Mouse (Mus musculus) lung, adult 2 months (tissue): Measurements from ENCODE around the gene Fgd2.
A peak's percentile ranks its signal among the peaks of the same experiment; 100 is the strongest.

ENCODE experiments used
- CTCF ChIP-seq: fragments of 200-500 bp; IDR thresholded peaks from 2 replicates; pipeline ENCODE4 v1.5.1; 2011; ENCODE audit warnings: mild to moderate bottlenecking, low read length, control low read depth; ENCODE audit not compliant: insufficient read depth
- POLR2A ChIP-seq: fragments of 200-500 bp; IDR thresholded peaks from 2 replicates; pipeline ENCODE4 v1.6.1; 2011; ENCODE audit warnings: low read depth, mild to moderate bottlenecking, control low read depth, low read length, borderline replicate concordance; ENCODE audit errors: extremely low read depth

- TF ChIP-seq CTCF, result peak; percentile 100
- TF ChIP-seq POLR2A, result peak; percentile 7; the same call in 1 of the 2 replicates
Measured at GRCm38 (mm10) chr17:29370984-29371723, 10.4 kb downstream of the Fgd2 start.
